Mouse (Mus musculus) inflammation-experienced regulatory T-cells, adult 6 months (primary cell): Measurements from ENCODE around the gene Cdyl. TPM values are rescaled to one million over a fixed set of nuclear protein-coding genes. Genes with fewer than 3 reads are reported as not detected.

Experiments
- ATAC-seq: one replicate; pipeline ENCODE4 v1.8.0; 2017
- polyA plus RNA-seq, 3 experiments: library from polyadenylated mRNA; unstranded; fragments of 100-300 nt; shearing (Covaris generic); gene quantifications; one replicate each; pipeline ENCODE4 v1.2.1; 2017

Cdyl gene
- 1 to 10 TPM; 3.7 to 5.4 (median 4.2) TPM for polyA plus RNA-seq

- no peak for ATAC-seq
These were observed at the start of gene Cdyl for GRCm38 (mm10) chr13:35659406-35659985. Cdyl (plus strand) TSS chr13:35659833.

- ATAC-seq, result no peak
These were observed 48.9 kb upstream of the Cdyl start for GRCm38 (mm10) chr13:35610718-35611117.

- ATAC-seq, result no peak
These were observed 47.1 kb upstream of the Cdyl start for GRCm38 (mm10) chr13:35612506-35612905.

GRCm38 (mm10) chr13:35614832-35615479 lies 44.7 kb upstream of the Cdyl start:
- no peak for ATAC-seq

GRCm38 (mm10) chr13:35616524-35617099 lies 43.0 kb upstream of the Cdyl start:
- no peak for ATAC-seq

- no peak for ATAC-seq
These were observed 40.3 kb upstream of the Cdyl start for GRCm38 (mm10) chr13:35619356-35619755.

- no peak for ATAC-seq
These were observed 38.9 kb upstream of the Cdyl start for GRCm38 (mm10) chr13:35620756-35621155.

GRCm38 (mm10) chr13:35624831-35625230 lies 34.8 kb upstream of the Cdyl start:
- ATAC-seq, result no peak

GRCm38 (mm10) chr13:35625556-35625955 lies 34.1 kb upstream of the Cdyl start:
- ATAC-seq, result no peak

GRCm38 (mm10) chr13:35627319-35627718 lies 32.3 kb upstream of the Cdyl start:
- no peak for ATAC-seq

GRCm38 (mm10) chr13:35647132-35647823 lies 12.4 kb upstream of the Cdyl start:
- no peak for ATAC-seq

GRCm38 (mm10) chr13:35650284-35650872 lies 9.3 kb upstream of the Cdyl start:
- no peak for ATAC-seq

- no peak for ATAC-seq
These were observed 6.8 kb upstream of the Cdyl start for GRCm38 (mm10) chr13:35652851-35653250.

- no peak for ATAC-seq
These were observed 2.8 kb upstream of the Cdyl start for GRCm38 (mm10) chr13:35656853-35657252.

GRCm38 (mm10) chr13:35665456-35665855 lies 5.8 kb downstream of the Cdyl start:
- no peak for ATAC-seq

- no peak for ATAC-seq
These were observed 10.4 kb downstream of the Cdyl start for GRCm38 (mm10) chr13:35669910-35670469.

GRCm38 (mm10) chr13:35670875-35671274 lies 11.2 kb downstream of the Cdyl start:
- no peak for ATAC-seq

- no peak for ATAC-seq
These were observed 17.3 kb downstream of the Cdyl start for GRCm38 (mm10) chr13:35676921-35677320.

GRCm38 (mm10) chr13:35677433-35678051 lies 17.9 kb downstream of the Cdyl start:
- ATAC-seq, result no peak

- no peak for ATAC-seq
These were observed 19.1 kb downstream of the Cdyl start for GRCm38 (mm10) chr13:35678691-35679090.

- no peak for ATAC-seq
These were observed 21.7 kb downstream of the Cdyl start for GRCm38 (mm10) chr13:35681361-35681760.

- ATAC-seq, result no peak
These were observed 26.6 kb downstream of the Cdyl start for GRCm38 (mm10) chr13:35686273-35686672.
